In genomic region chr3:107741387-107741786, GRCm38 (mm10) we compare ENCODE assay signal across 9 mouse cellular contexts. TPM values are rescaled to one million over a fixed set of nuclear protein-coding genes. Genes with fewer than 3 reads are reported as not detected.
DNase-seq lines count a peak whose midpoint lies in the region; ATAC-seq lines count a peak whose summit lies in the region.
"Had no signal": no experiment of that assay in that cellular context is flagged by ENCODE, and none has a peak within 500 bp of the region (broad histone marks: within the 10 kb centered on the region; RNA-seq: fewer than 3 reads in every experiment).

No protein-coding gene starts in this region.

- no peaks in the 10 kb centered on the region for H3K9me3 ChIP-seq in liver, embryonic 13.5 days (replicated peaks)
- H3K9me3 ChIP-seq in liver, embryonic 12.5 days (replicated peaks) = no peaks in the 10 kb centered on the region
- no peaks in the 10 kb centered on the region for H3K9me3 ChIP-seq in forebrain, embryonic 13.5 days (replicated peaks)
- H3K9me3 ChIP-seq in hindbrain, embryonic 16.5 days (ENCODE audit: control insufficient read depth, low read length) = no peaks in the 10 kb centered on the region
- no peaks in the 10 kb centered on the region for H3K9me3 ChIP-seq in neural tube, embryonic 14.5 days (ENCODE audit: control insufficient read depth, low read length)

- no peak overlapping the region for H3K9ac ChIP-seq in liver, embryonic 13.5 days
- no peak overlapping the region for H3K9ac ChIP-seq in liver, embryonic 12.5 days
- no peak overlapping the region for H3K9ac ChIP-seq in forebrain, embryonic 13.5 days
- no peak overlapping the region for H3K9ac ChIP-seq in hindbrain, embryonic 16.5 days (ENCODE audit: low read depth, low read length)
- H3K9ac ChIP-seq in neural tube, embryonic 14.5 days (replicated peaks; ENCODE audit: low read depth, low read length) = no peak overlapping the region

- no peak overlapping the region for H3K4me2 ChIP-seq in liver, embryonic 13.5 days
- no peak overlapping the region for H3K4me2 ChIP-seq in liver, embryonic 12.5 days
- no peak overlapping the region for H3K4me2 ChIP-seq in forebrain, embryonic 13.5 days
- no peak overlapping the region for H3K4me2 ChIP-seq in hindbrain, embryonic 16.5 days (ENCODE audit: low read length)
- no peak overlapping the region for H3K4me2 ChIP-seq in neural tube, embryonic 14.5 days (ENCODE audit: low read depth, low read length)

- peak overlapping the region; percentile 22; the same call in 1 of the 2 replicates for H3K27ac ChIP-seq in liver, embryonic 13.5 days
- no peak overlapping the region for H3K27ac ChIP-seq in liver, embryonic 12.5 days
- H3K27ac ChIP-seq in forebrain, embryonic 13.5 days = peak overlapping the region; percentile 64
- H3K27ac ChIP-seq in hindbrain, embryonic 16.5 days (ENCODE audit: low read depth, low read length) = peak overlapping the region; percentile 64
- H3K27ac ChIP-seq in neural tube, embryonic 14.5 days (ENCODE audit: low read depth, low read length) = peak overlapping the region; percentile 46; the same call in 1 of the 2 replicates

- peaks cover 5% of the 10 kb centered on the region for H3K36me3 ChIP-seq in liver, embryonic 13.5 days
- 0 out of 2 replicates have a peak, but pooled peaks cover 5% of the 10 kb centered on the region for H3K36me3 ChIP-seq in liver, embryonic 12.5 days
- peaks cover 10% of the 10 kb centered on the region; the same call in 1 of the 2 replicates for H3K36me3 ChIP-seq in forebrain, embryonic 13.5 days (ENCODE audit: poor library complexity, severe bottlenecking)
- no peaks in the 10 kb centered on the region for H3K36me3 ChIP-seq in hindbrain, embryonic 16.5 days (ENCODE audit: control insufficient read depth, insufficient read depth, low read length)
- no peaks in the 10 kb centered on the region for H3K36me3 ChIP-seq in neural tube, embryonic 14.5 days (ENCODE audit: control insufficient read depth, insufficient read depth, low read length)

- no peak for DNase-seq in liver, embryonic 13.5 days
- DNase-seq in left cerebral cortex, adult 9 months (ENCODE audit: low spot score in 2 of 2) = no peak
- DNase-seq in right cerebral cortex, postnatal 36 days (ENCODE audit: low spot score in 2 of 2) = no peak
- DNase-seq: right cerebral cortex, postnatal 4 days had no signal

- no peak for ATAC-seq in liver, embryonic 13.5 days (ENCODE audit: low read depth)
- ATAC-seq in liver, embryonic 12.5 days = no peak
- no peak for ATAC-seq in forebrain, embryonic 13.5 days
- ATAC-seq in hindbrain, embryonic 16.5 days = no peak
- no peak for ATAC-seq in neural tube, embryonic 14.5 days (ENCODE audit: low read depth)
- ATAC-seq in frontal cortex, adult (ENCODE audit: low TSS enrichment) = no peak

- no peak overlapping the region for H3K4me3 ChIP-seq in liver, embryonic 13.5 days (replicated peaks)
- no peak overlapping the region for H3K4me3 ChIP-seq in liver, embryonic 12.5 days
- H3K4me3 ChIP-seq in forebrain, embryonic 13.5 days = no peak overlapping the region
- no peak overlapping the region for H3K4me3 ChIP-seq in hindbrain, embryonic 16.5 days (ENCODE audit: low read length)
- H3K4me3 ChIP-seq in neural tube, embryonic 14.5 days (ENCODE audit: low read depth, low read length) = no peak overlapping the region

- H3K4me1 ChIP-seq in liver, embryonic 13.5 days (replicated peaks) = peaks cover 55% of the 10 kb centered on the region
- H3K4me1 ChIP-seq in liver, embryonic 12.5 days = peaks cover 45% of the 10 kb centered on the region
- H3K4me1 ChIP-seq in forebrain, embryonic 13.5 days = peaks cover 33% of the 10 kb centered on the region
- H3K4me1 ChIP-seq in hindbrain, embryonic 16.5 days (ENCODE audit: control insufficient read depth, insufficient read depth, low read depth, low read length) = peaks cover 18% of the 10 kb centered on the region
- H3K4me1 ChIP-seq in neural tube, embryonic 14.5 days (ENCODE audit: control insufficient read depth, insufficient read depth, low read length) = peaks cover 12% of the 10 kb centered on the region; the same call in 1 of the 2 replicates

- no peaks in the 10 kb centered on the region for H3K27me3 ChIP-seq in liver, embryonic 13.5 days
- no peaks in the 10 kb centered on the region for H3K27me3 ChIP-seq in liver, embryonic 12.5 days (replicated peaks)
- H3K27me3 ChIP-seq in forebrain, embryonic 13.5 days = no peaks in the 10 kb centered on the region
- H3K27me3 ChIP-seq in hindbrain, embryonic 16.5 days (replicated peaks; ENCODE audit: control insufficient read depth, insufficient read depth, low read length) = no peaks in the 10 kb centered on the region
- no peaks in the 10 kb centered on the region for H3K27me3 ChIP-seq in neural tube, embryonic 14.5 days (ENCODE audit: control insufficient read depth, insufficient read depth, low read length)

RNA-seq across cellular contexts. Expression of gene Csf1, which starts 18.9 kb away (rescaled TPM):
- polyA plus RNA-seq in liver, embryonic 13.5 days (2015; fragmentation: Nextera tagmentation; extraction: Ambion mirVana) = 4.6 and 6.1 TPM in 2 replicates
- 8.7 and 8.8 TPM in 2 replicates for polyA plus RNA-seq in liver, embryonic 12.5 days (2016; fragmentation: Nextera tagmentation; extraction: Ambion mirVana)
- polyA plus RNA-seq in forebrain, embryonic 13.5 days (2015; fragmentation: Nextera tagmentation; extraction: Ambion mirVana) = 4.5 and 4.9 TPM in 2 replicates
- 8.0 and 9.8 TPM in 2 replicates for polyA plus RNA-seq in hindbrain, embryonic 16.5 days (2015; fragmentation: Nextera tagmentation; extraction: Ambion mirVana)
- polyA plus RNA-seq in neural tube, embryonic 14.5 days (2014; fragmentation: Nextera tagmentation; extraction: Ambion mirVana) = 6.3 and 9.3 TPM in 2 replicates

RNA-seq across cellular contexts. Expression of gene Ahcyl1, which starts 45.0 kb away (rescaled TPM):
- polyA plus RNA-seq in liver, embryonic 13.5 days (2015; fragmentation: Nextera tagmentation; extraction: Ambion mirVana) = 28.2 and 32.2 TPM in 2 replicates
- 53.7 and 54.0 TPM in 2 replicates for polyA plus RNA-seq in liver, embryonic 12.5 days (2016; fragmentation: Nextera tagmentation; extraction: Ambion mirVana)
- 98.6 and 106 TPM in 2 replicates for polyA plus RNA-seq in forebrain, embryonic 13.5 days (2015; fragmentation: Nextera tagmentation; extraction: Ambion mirVana)
- polyA plus RNA-seq in hindbrain, embryonic 16.5 days (2015; fragmentation: Nextera tagmentation; extraction: Ambion mirVana) = 116 and 117 TPM in 2 replicates
- polyA plus RNA-seq in neural tube, embryonic 14.5 days (2014; fragmentation: Nextera tagmentation; extraction: Ambion mirVana) = 137 and 142 TPM in 2 replicates
